Mouse (Mus musculus) neural tube, embryonic 11.5 days (tissue): ENCODE measurements around the gene Ppp6r3. TPM values are rescaled to one million over a fixed set of nuclear protein-coding genes. Genes with fewer than 3 reads are reported as not detected.

Source experiments
- ATAC-seq: fragments of 200-750 bp; cut with Nextera tagmentation; 2 replicates; pipeline ENCODE4 v1.8.0; 2017; ENCODE audit warnings: moderate number of reproducible peaks, mild to moderate bottlenecking, moderate TSS enrichment, moderate library complexity; ENCODE audit not compliant: insufficient read depth, low FRiP score, low TSS enrichment
- DNase-seq: peaks from one replicate; pipeline ENCODE4 v3.0.0-alpha.2; 2015; ENCODE audit warnings: low spot score
- H3K27ac ChIP-seq: fragments of 300-500 bp; sonication (generic); 2 replicates; pipeline ENCODE4 v1.5.1; 2014; ENCODE audit warnings: low read depth, mild to moderate bottlenecking, low read length
- H3K27me3 ChIP-seq: fragments of 300-500 bp; sonication (generic); 2 replicates; pipeline ENCODE4 v1.6.1; 2014; ENCODE audit warnings: mild to moderate bottlenecking, low read length, mixed read lengths; ENCODE audit not compliant: control insufficient read depth, insufficient read depth
- H3K36me3 ChIP-seq: fragments of 300-500 bp; sonication (generic); 2 replicates; pipeline ENCODE4 v1.6.1; 2014; ENCODE audit warnings: mild to moderate bottlenecking, low read length, moderate library complexity, mixed read lengths; ENCODE audit not compliant: control insufficient read depth, insufficient read depth
- H3K4me1 ChIP-seq: fragments of 300-500 bp; sonication (generic); 2 replicates; pipeline ENCODE4 v1.6.1; 2014; ENCODE audit warnings: low read length, mixed read lengths; ENCODE audit not compliant: control insufficient read depth, insufficient read depth
- H3K4me2 ChIP-seq: fragments of 300-500 bp; sonication (generic); 2 replicates; pipeline ENCODE4 v1.6.1; 2014; ENCODE audit warnings: low read depth, mild to moderate bottlenecking, moderate library complexity
- H3K4me3 ChIP-seq: fragments of 300-500 bp; sonication (generic); 2 replicates; pipeline ENCODE4 v1.5.1; 2014; ENCODE audit warnings: low read depth, low read length
- H3K9ac ChIP-seq: fragments of 300-500 bp; sonication (generic); 2 replicates; pipeline ENCODE4 v1.6.1; 2014; ENCODE audit warnings: mild to moderate bottlenecking, low read length
- H3K9me3 ChIP-seq: fragments of 300-500 bp; sonication (generic); 2 replicates; pipeline ENCODE4 v1.6.1; 2016; ENCODE audit warnings: low read length; ENCODE audit not compliant: control insufficient read depth
- WGBS: fragments of 180-500 bp; shearing (Covaris S2); extraction: QIAGEN DNeasy Blood & Tissue Kit; methylation state at CpG from one replicate; pipeline ENCODE4 v1.1.7; 2014; 5-methylcytosine and 5-hydroxymethylcytosine counted together
- polyA plus RNA-seq: library from polyadenylated mRNA; unstranded; fragments of >200 nt; fragmentation: Nextera tagmentation; extraction: Ambion mirVana; gene quantifications from 2 replicates; pipeline ENCODE4 v1.2.1, GENCODE M21; 2014

Gene Ppp6r3
- polyA plus RNA-seq, 1 experiment from 2014 or later, result 88.5 TPM

- H3K4me2 ChIP-seq, result no peak overlapping the region
- H3K9me3 ChIP-seq, result no peaks in the 10 kb centered on the region
- no peak overlapping the region for H3K27ac ChIP-seq
- H3K27me3 ChIP-seq, result no peaks in the 10 kb centered on the region
- H3K4me3 ChIP-seq, result no peak overlapping the region
- no peaks in the 10 kb centered on the region for H3K36me3 ChIP-seq
- DNase-seq, result no peak
- H3K4me1 ChIP-seq, result no peaks in the 10 kb centered on the region
- 49% methylated on average over 5 of the region's 5 CpGs for WGBS
- no peak overlapping the region for H3K9ac ChIP-seq
- ATAC-seq, result no peak
Measured at GRCm38 (mm10) chr19:3440667-3441066, 134.9 kb downstream of the Ppp6r3 start.

GRCm38 (mm10) chr19:3437980-3438379 is 137.6 kb downstream of the Ppp6r3 start:
- Histone ChIP-seq H3K9ac (no peak overlapping the region), H3K9me3 (no peaks in the 10 kb centered on the region), H3K27me3 (no peaks in the 10 kb centered on the region), H3K4me3 (no peak overlapping the region), H3K4me1 (no peaks in the 10 kb centered on the region), H3K4me2 (no peak overlapping the region), H3K27ac (no peak overlapping the region), H3K36me3 (no peaks in the 10 kb centered on the region)
- no peak for ATAC-seq
- no peak for DNase-seq
- WGBS, result 69% methylated on average over 5 of the region's 5 CpGs

- no peak overlapping the region for H3K9ac ChIP-seq
- ATAC-seq (no peak), DNase-seq (no peak)
- H3K27ac ChIP-seq, result no peak overlapping the region
- no peaks in the 10 kb centered on the region for H3K36me3 ChIP-seq
- no peak overlapping the region for H3K4me2 ChIP-seq
- no peaks in the 10 kb centered on the region for H3K27me3 ChIP-seq
- no peak overlapping the region for H3K4me3 ChIP-seq
- no peaks in the 10 kb centered on the region for H3K4me1 ChIP-seq
- no peaks in the 10 kb centered on the region for H3K9me3 ChIP-seq
- 67% methylated on average over 9 of the region's 9 CpGs for WGBS
Measured at GRCm38 (mm10) chr19:3436840-3437239, 138.7 kb downstream of the Ppp6r3 start.

- H3K9me3 ChIP-seq, result no peaks in the 10 kb centered on the region
- no peaks in the 10 kb centered on the region for H3K27me3 ChIP-seq
- H3K36me3 ChIP-seq, result no peaks in the 10 kb centered on the region
- H3K4me2 ChIP-seq, result no peak overlapping the region
- 78% methylated on average over 3 of the region's 3 CpGs for WGBS
- ATAC-seq (no peak), DNase-seq (no peak)
- H3K4me3 ChIP-seq, result no peak overlapping the region
- no peak overlapping the region for H3K27ac ChIP-seq
- no peaks in the 10 kb centered on the region for H3K4me1 ChIP-seq
- no peak overlapping the region for H3K9ac ChIP-seq
Measured at GRCm38 (mm10) chr19:3435824-3436223, 139.7 kb downstream of the Ppp6r3 start.

- no peak for ATAC-seq
- WGBS, result 38% methylated on average over 4 of the region's 4 CpGs
- DNase-seq, result no peak
Measured at GRCm38 (mm10) chr19:3434641-3435040, 140.9 kb downstream of the Ppp6r3 start.

GRCm38 (mm10) chr19:3434124-3434523 is 141.4 kb downstream of the Ppp6r3 start:
- DNase-seq (no peak), ATAC-seq (no peak)
- H3K9me3 ChIP-seq, result no peaks in the 10 kb centered on the region
- WGBS, result 47% methylated on average over 4 of the region's 4 CpGs
- no peak overlapping the region for H3K4me2 ChIP-seq
- no peaks in the 10 kb centered on the region for H3K27me3 ChIP-seq
- H3K27ac ChIP-seq, result no peak overlapping the region
- no peaks in the 10 kb centered on the region for H3K36me3 ChIP-seq
- H3K4me1 ChIP-seq, result no peaks in the 10 kb centered on the region
- no peak overlapping the region for H3K4me3 ChIP-seq
- H3K9ac ChIP-seq, result no peak overlapping the region; the same call in 1 of the 2 replicates

More at GRCm38 (mm10) chr19:3434641-3435040, 140.9 kb downstream of the Ppp6r3 start:
- no peak overlapping the region; the same call in 1 of the 2 replicates for H3K9ac ChIP-seq
- no peaks in the 10 kb centered on the region for H3K36me3 ChIP-seq
- H3K4me2 ChIP-seq, result no peak overlapping the region
- no peak overlapping the region for H3K4me3 ChIP-seq
- no peaks in the 10 kb centered on the region for H3K4me1 ChIP-seq
- no peak overlapping the region for H3K27ac ChIP-seq
- H3K27me3 ChIP-seq, result no peaks in the 10 kb centered on the region
- no peaks in the 10 kb centered on the region for H3K9me3 ChIP-seq

GRCm38 (mm10) chr19:3431969-3432368 is 143.6 kb downstream of the Ppp6r3 start:
- Histone ChIP-seq H3K27ac (no peak overlapping the region), H3K36me3 (no peaks in the 10 kb centered on the region), H3K27me3 (no peaks in the 10 kb centered on the region), H3K4me3 (no peak overlapping the region), H3K9ac (no peak overlapping the region), H3K4me1 (no peaks in the 10 kb centered on the region), H3K4me2 (no peak overlapping the region), H3K9me3 (no peaks in the 10 kb centered on the region)
- DNase-seq (no peak), ATAC-seq (no peak)
- 88% methylated on average over 1 of the region's 2 CpGs for WGBS

GRCm38 (mm10) chr19:3431066-3431465 is 144.5 kb downstream of the Ppp6r3 start:
- Histone ChIP-seq H3K9ac (no peak overlapping the region; the same call in 1 of the 2 replicates), H3K9me3 (no peaks in the 10 kb centered on the region), H3K36me3 (no peaks in the 10 kb centered on the region), H3K4me1 (no peaks in the 10 kb centered on the region), H3K4me3 (no peak overlapping the region), H3K27ac (no peak overlapping the region), H3K27me3 (no peaks in the 10 kb centered on the region), H3K4me2 (no peak overlapping the region)
- DNase-seq, result no peak
- no peak for ATAC-seq
- 81% methylated on average over 7 of the region's 7 CpGs for WGBS

- no peak for ATAC-seq
- H3K27me3 ChIP-seq, result no peaks in the 10 kb centered on the region
- no peak overlapping the region for H3K4me3 ChIP-seq
- H3K4me1 ChIP-seq, result no peaks in the 10 kb centered on the region
- H3K27ac ChIP-seq, result no peak overlapping the region
- no peaks in the 10 kb centered on the region for H3K36me3 ChIP-seq
- no peaks in the 10 kb centered on the region for H3K9me3 ChIP-seq
- DNase-seq, result peak; percentile 23
- H3K9ac ChIP-seq, result no peak overlapping the region
- H3K4me2 ChIP-seq, result no peak overlapping the region
- WGBS, result 59% methylated on average over 7 of the region's 7 CpGs
Measured at GRCm38 (mm10) chr19:3429156-3429816, 146.3 kb downstream of the Ppp6r3 start.
